Mouse (Mus musculus) embryo, embryonic 9.5 days (tissue): ENCODE results near the gene Itpka.
"Not testable (repeated sequence)": the region's sequence is repeated elsewhere in the genome, so short reads cannot be mapped to it uniquely, and the experiment has no call there.

ENCODE experiments used
- DNase-seq: peaks from one replicate; pipeline ENCODE4 v3.0.0-alpha.2; 2017; ENCODE audit errors: extremely low spot score

The Itpka gene

DNA sequence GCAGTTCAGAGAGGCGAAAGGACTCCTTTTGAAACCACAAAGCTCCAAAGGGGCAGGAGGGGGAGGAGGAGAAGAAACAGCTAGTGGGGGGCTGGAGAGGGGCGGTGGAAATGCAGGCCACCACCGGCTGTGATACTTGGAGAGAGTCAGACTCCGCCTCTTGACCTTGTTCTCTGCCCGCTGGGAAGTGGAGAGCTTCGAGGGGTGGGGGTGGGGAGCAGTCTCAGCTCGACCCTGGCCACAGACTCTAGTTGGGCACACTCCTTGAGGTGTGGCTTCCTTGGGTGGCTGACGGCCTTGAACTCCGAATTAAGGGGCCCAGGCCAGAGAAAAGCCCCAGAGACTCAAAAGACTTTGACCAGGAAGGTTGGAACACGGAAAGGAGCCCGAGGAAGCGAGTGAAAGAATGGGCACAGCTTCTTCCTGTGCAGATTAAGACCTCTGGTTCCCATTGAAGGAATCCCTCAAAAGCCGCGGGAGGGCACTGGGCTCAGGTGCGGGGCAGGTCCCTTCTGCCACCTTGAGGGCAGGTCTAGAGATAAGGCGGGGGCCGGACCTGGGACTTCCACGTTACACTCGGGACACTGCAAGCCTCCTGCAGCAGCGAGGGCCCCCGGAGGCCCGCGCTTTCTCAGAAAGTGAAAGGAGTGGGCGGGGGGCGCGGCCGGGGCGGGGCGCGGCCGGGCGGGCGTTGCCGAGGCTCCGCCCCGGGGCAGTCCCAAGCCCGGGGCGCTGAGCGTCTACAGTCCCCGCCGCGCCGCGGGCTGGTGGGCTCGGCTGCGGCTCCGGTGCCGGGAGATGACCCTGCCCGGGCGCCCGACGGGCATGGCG lies at the start of gene Itpka:
Itpka (plus strand) TSS at position 757 of the 831 bp plus-strand sequence.
- peak; percentile 84 for DNase-seq

DNA sequence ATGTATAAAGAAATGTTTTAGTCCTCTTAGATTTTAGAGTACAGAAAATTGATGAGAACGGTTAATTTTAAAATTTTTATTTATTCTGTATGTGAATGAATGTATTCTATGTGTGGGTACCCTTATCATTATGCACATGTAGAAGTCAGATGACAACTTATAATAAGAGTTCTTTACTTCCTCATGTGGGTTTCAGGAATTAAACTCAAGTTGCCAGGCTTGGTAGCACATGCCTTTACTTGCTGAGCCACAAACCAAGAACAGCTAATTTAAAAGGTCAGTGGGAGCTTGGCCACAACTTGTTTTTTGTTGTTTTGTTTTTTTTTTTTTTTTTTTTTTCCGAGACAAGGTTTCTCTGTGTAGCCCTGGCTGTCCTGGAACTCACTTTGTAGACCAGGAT lies 47.3 kb upstream of the Itpka start:
- DNase-seq = no peak

- DNase-seq = no peak
Measured at GRCm38 (mm10) chr2:119696111-119696510, 46.0 kb upstream of the Itpka start.

DNA sequence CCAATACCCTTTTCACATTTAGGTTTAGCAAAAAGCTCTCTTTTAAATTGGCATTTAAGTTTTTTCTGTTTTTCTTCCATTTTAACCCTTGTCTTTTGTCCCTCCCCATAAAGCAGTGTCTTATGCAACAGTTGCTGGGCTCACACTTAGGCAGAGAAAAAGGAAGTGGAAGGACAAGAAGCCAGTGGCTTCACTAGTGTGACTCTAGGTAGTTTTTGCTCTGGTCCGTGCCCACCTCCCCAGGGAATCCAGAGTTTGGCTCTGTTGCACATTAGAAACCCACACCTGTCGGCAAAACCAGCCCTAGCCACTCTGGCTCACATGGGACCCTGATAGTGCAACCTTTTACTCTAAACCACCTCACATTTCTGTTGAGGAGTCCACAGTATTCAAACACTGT lies 43.7 kb upstream of the Itpka start:
- DNase-seq = no peak

DNA sequence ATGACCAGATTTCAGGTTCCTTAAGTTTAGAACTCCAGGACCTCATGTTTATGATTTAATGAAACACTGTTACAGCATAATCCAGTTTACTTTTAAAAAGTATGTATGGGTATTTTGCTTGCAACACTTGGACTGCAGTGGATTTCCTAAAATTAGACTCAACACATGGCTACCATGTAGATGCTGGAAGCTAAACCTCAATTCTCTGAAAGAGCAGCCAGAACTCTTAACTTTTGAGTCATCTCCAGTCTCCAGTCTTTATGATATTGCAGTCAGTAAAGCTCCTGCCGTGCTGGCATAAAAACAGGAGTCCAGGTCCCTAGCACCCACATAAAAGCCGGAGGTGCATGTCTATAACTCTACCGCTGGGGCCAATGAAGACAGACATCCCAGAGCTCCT lies 42.2 kb upstream of the Itpka start:
- no peak for DNase-seq

DNA sequence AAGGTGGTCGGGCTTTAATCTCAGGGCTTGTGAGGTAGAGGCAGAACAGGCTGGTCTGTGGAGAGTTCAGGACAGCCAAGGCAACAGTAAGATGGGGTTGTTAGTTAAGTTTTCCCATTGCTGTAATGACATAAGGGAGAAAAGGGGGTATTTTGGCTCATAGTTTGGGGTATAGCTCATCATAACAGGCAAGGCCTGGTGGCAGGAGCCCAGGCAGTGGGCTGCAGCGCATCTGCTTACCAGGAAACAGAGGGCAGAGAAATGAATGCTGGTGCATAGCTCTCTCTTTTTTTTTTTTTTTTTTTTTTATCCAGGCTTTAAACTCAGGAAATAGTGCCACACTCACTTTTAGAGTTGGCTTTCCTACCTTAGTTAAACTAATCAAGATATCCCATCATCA lies 39.0 kb upstream of the Itpka start:
- DNase-seq = no peak

- DNase-seq = no peak
Measured at GRCm38 (mm10) chr2:119707676-119708075, 34.5 kb upstream of the Itpka start.

- no peak for DNase-seq
Measured at GRCm38 (mm10) chr2:119710011-119710410, 32.1 kb upstream of the Itpka start.

DNA sequence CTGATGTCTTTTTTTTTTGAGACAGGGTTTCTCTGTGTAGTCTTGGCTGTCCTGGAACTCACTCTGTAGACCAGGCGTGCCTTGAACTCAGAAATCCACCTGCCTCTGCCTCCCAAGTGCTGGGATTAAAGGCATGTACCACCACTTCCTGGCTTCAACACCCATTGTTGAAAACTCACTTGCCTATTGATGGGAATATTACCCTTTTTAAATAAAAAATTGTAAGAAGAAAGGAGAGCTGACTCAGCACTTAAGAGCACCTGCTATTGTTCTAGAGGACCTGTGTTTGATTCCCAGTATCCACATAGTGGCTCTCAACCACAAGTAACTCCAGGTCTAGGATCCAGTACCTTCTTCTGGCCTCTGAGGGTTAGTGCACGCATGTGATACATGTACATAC lies 26.3 kb upstream of the Itpka start:
- not testable (repeated sequence) for DNase-seq

GRCm38 (mm10) chr2:119721070-119721469 lies 21.1 kb upstream of the Itpka start:
- DNase-seq = no peak

GRCm38 (mm10) chr2:119727762-119728416 lies 14.2 kb upstream of the Itpka start:
- no peak for DNase-seq

- no peak for DNase-seq
Measured at GRCm38 (mm10) chr2:119730735-119731134, 11.4 kb upstream of the Itpka start.

DNA sequence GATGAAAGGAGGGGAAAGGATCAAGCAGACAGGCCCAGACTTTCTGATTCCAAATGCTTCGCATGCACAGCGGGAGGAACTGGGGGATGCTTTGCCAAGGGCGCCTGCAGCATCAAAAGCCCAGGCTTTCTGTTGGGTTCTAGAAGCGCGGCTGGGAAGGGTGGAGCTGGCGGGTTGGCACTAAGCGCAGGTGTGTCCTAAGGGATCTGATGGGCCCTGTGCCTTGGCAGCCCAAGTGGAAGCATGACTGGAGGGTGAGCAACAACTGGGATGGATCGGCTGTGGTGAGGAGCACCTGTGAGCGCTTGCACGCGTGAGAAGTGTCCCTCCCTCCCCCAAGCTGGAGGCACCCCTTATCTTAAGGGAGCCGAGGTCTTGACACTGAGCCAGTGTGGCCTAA lies 5.0 kb upstream of the Itpka start:
- DNase-seq = no peak

- no peak for DNase-seq
Measured at GRCm38 (mm10) chr2:119740567-119740966, 1.6 kb upstream of the Itpka start.

GRCm38 (mm10) chr2:119742461-119743175 lies 481 bp downstream of the Itpka start:
- DNase-seq = peak; percentile 59

- DNase-seq = no peak
Measured at GRCm38 (mm10) chr2:119743176-119743807, 1.2 kb downstream of the Itpka start.

- DNase-seq = no peak
Measured at GRCm38 (mm10) chr2:119743808-119744162, 1.6 kb downstream of the Itpka start.

GRCm38 (mm10) chr2:119744163-119745111 lies 2.3 kb downstream of the Itpka start:
- peak; percentile 49 for DNase-seq

DNA sequence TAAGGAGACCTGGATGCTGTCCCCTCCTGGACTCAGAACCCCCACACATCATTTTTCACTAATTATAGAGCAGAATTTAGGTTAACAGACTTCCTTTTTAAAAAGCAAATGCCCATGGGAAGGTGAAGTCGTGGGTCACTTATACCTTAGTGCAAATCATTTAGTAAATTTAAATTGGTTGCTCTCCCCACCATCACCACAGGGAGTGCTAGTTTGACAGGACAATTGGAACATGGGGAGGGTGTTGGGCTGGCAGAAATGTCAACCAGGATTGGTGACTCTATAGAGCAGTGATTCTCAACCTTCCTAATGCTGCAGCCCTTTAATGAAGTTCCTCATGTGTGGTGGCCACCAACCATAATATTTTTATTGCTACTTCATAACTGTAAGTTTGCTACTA lies 3.1 kb downstream of the Itpka start:
- peak; percentile 19 for DNase-seq

GRCm38 (mm10) chr2:119747554-119747953 lies 5.4 kb downstream of the Itpka start:
- DNase-seq = no peak

- no peak for DNase-seq
Measured at GRCm38 (mm10) chr2:119749260-119749659, 7.1 kb downstream of the Itpka start.
